Mouse (Mus musculus) heart, embryonic 11.5 days (tissue): ENCODE results near the gene Cemip. TPM values are rescaled to one million over a fixed set of nuclear protein-coding genes. Genes with fewer than 3 reads are reported as not detected.

Source experiments
- ATAC-seq: fragments of 200-750 bp; cut with Nextera tagmentation; replicated peaks from 2 replicates; pipeline ENCODE4 v1.8.0; 2017; ENCODE audit warnings: moderate library complexity; ENCODE audit not compliant: insufficient number of reproducible peaks, low FRiP score, low TSS enrichment
- H3K27ac ChIP-seq: fragments of 300-500 bp; sonication (generic); 2 replicates; pipeline ENCODE4 v1.5.1; 2014; ENCODE audit warnings: mild to moderate bottlenecking, low read depth, low read length
- H3K27me3 ChIP-seq: fragments of 300-500 bp; sonication (generic); 2 replicates; pipeline ENCODE4 v1.6.1; 2014; ENCODE audit warnings: mild to moderate bottlenecking, low read length, mixed read lengths; ENCODE audit not compliant: control insufficient read depth, insufficient read depth
- H3K36me3 ChIP-seq: fragments of 300-500 bp; sonication (generic); 2 replicates; pipeline ENCODE4 v1.6.1; 2014; ENCODE audit warnings: mild to moderate bottlenecking, low read length, moderate library complexity, mixed read lengths; ENCODE audit not compliant: control insufficient read depth, insufficient read depth
- H3K4me1 ChIP-seq: fragments of 300-500 bp; sonication (generic); 2 replicates; pipeline ENCODE4 v1.6.1; 2014; ENCODE audit warnings: low read length; ENCODE audit not compliant: control insufficient read depth, insufficient read depth
- H3K4me2 ChIP-seq: fragments of 300-500 bp; sonication (generic); 2 replicates; pipeline ENCODE4 v1.6.1; 2014; ENCODE audit warnings: mild to moderate bottlenecking, moderate library complexity
- H3K4me3 ChIP-seq: fragments of 300-500 bp; sonication (generic); 2 replicates; pipeline ENCODE4 v1.5.1; 2014; ENCODE audit warnings: low read depth, low read length
- H3K9ac ChIP-seq: fragments of 300-500 bp; sonication (generic); 2 replicates; pipeline ENCODE4 v1.6.1; 2014; ENCODE audit warnings: mild to moderate bottlenecking, low read depth, low read length, moderate library complexity
- H3K9me3 ChIP-seq: fragments of 300-500 bp; sonication (generic); replicated peaks from 2 replicates; pipeline ENCODE4 v1.6.1; 2016; ENCODE audit warnings: low read length; ENCODE audit not compliant: control insufficient read depth
- WGBS: fragments of 180-500 bp; shearing (Covaris S2); extraction: QIAGEN DNeasy Blood & Tissue Kit; methylation state at CpG from one replicate; pipeline ENCODE4 v1.1.7; 2014; ENCODE audit not compliant: insufficient replicate concordance; 5-methylcytosine and 5-hydroxymethylcytosine counted together
- polyA plus RNA-seq: library from polyadenylated mRNA; unstranded; fragments of >200 nt; fragmentation: Nextera tagmentation; extraction: Ambion mirVana; gene quantifications from 2 replicates; pipeline ENCODE4 v1.2.1, GENCODE M21; 2014

Gene Cemip
- polyA plus RNA-seq, 1 experiment from 2014 or later: 0.82 TPM

DNA sequence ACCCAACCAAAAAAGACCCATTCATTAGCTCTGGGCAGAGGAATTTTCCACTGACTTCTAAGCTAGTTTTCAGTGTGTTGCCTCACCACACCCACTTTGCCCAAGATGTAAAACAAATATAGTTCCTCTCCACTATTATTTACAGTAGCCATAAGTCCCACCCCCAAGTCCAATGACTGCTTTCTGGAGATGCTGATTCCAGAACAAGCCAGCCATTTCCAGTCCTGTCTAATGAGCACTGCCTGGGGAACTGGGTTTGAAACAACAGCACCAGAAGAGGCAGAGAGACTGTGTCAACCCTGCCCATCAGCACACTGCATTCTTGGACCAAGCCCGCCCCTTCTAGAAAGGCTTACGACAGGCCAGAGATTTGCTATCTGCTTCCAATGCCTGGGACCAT lies 103.7 kb downstream of the Cemip start:
- Histone ChIP-seq H3K27ac (no peak overlapping the region), H3K9me3 (no peaks in the 10 kb centered on the region), H3K4me1 (peaks cover 4% of the 10 kb centered on the region; the same call in 1 of the 2 replicates), H3K4me3 (no peak overlapping the region), H3K27me3 (no peaks in the 10 kb centered on the region), H3K36me3 (no peaks in the 10 kb centered on the region), H3K9ac (no peak overlapping the region), H3K4me2 (no peak overlapping the region)
- WGBS: 55% methylated on average over 2 of the region's 2 CpGs
- no peak for ATAC-seq

DNA sequence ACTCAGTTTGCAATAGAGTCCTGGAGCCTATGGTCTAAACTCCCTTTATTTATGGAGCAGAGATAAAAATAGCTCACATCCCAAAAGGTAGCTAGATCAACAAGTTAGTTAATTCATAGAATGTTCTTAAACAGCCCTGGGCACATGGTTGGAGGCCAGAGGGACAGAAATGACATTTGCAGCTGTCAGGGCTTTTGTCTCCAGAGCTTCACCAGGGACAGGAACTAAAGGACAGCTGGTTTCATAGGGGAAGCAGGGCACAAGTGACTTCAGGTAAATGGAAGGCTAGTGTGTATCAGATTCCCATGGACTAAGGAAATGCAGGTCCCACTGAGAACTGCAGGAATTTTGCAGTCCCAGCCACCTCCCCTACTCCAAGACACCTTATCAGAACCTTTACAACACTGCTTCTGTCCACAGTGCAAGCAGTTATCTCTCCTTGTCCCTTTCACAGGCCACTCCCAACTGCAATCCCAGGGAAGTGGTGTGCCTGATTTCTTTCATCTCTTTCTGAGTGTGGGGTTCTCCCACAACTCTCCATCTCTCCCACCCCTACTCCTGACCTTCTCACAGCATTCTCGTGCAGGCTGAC lies 107.3 kb downstream of the Cemip start:
- 8% methylated on average over 1 of the region's 1 CpGs for WGBS
- no peak for ATAC-seq
- Histone ChIP-seq H3K36me3 (no peaks in the 10 kb centered on the region), H3K27me3 (no peaks in the 10 kb centered on the region), H3K9me3 (no peaks in the 10 kb centered on the region), H3K9ac (no peak overlapping the region), H3K4me1 (peaks cover 4% of the 10 kb centered on the region; the same call in 1 of the 2 replicates), H3K4me2 (no peak overlapping the region), H3K27ac (no peak overlapping the region), H3K4me3 (no peak overlapping the region)

DNA sequence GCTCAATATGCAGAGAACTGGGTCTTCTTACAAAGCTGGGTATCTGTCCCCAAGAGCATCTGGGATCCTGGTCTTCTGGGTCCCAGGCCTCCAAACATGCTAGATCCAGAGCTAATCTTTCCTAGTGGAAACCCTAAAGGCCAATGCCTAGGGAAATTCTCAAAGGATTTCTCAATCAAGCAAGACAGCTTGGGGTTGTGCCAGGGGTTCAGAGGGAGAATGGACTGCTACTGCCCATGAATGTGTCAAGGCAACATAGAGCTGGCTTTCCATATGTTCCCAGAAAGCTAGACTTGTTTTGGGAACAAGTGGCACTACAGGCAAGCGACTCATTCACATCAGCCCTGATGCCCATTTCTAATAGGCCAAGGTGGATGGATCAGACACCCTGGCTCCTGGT lies 107.9 kb downstream of the Cemip start:
- Histone ChIP-seq H3K4me3 (no peak overlapping the region), H3K9ac (no peak overlapping the region), H3K9me3 (no peaks in the 10 kb centered on the region), H3K27me3 (no peaks in the 10 kb centered on the region), H3K36me3 (no peaks in the 10 kb centered on the region), H3K4me2 (no peak overlapping the region), H3K27ac (no peak overlapping the region), H3K4me1 (peaks cover 4% of the 10 kb centered on the region; the same call in 1 of the 2 replicates)
- 90% methylated on average over 1 of the region's 1 CpGs for WGBS
- ATAC-seq: no peak

DNA sequence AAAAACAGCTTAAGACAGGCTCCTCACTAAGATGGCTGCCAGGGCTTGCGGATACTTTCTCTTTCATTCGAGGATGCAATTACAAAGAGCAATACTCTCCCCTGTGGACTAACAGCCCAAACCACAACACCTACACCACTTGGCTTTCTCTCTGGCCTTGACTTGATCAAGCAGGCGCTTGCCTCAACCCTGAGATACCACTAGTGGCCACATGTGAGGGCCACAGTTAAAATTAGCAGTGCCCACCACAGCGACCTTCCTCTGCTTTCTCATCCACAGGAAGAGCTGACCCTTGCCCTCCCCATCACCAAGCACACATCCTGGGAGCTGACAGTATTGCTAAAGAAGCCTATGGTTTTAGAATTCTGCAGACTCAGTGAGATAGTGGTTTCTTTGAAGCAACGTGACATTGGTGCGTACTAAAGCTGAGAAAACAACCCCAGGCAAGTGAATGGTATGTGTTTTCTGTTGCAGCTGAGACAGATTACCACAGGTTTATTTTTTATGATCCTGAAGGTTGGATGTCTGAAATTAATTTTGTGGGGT lies 109.8 kb downstream of the Cemip start:
- H3K27me3 ChIP-seq: no peaks in the 10 kb centered on the region
- no peak overlapping the region for H3K27ac ChIP-seq
- H3K9me3 ChIP-seq: no peaks in the 10 kb centered on the region
- H3K4me3 ChIP-seq: no peak overlapping the region
- no peak overlapping the region for H3K9ac ChIP-seq
- H3K4me2 ChIP-seq: no peak overlapping the region
- no peak for ATAC-seq
- WGBS: 72% methylated on average over 6 of the region's 6 CpGs
- no peaks in the 10 kb centered on the region for H3K36me3 ChIP-seq
- H3K4me1 ChIP-seq: peaks cover 4% of the 10 kb centered on the region; the same call in 1 of the 2 replicates

DNA sequence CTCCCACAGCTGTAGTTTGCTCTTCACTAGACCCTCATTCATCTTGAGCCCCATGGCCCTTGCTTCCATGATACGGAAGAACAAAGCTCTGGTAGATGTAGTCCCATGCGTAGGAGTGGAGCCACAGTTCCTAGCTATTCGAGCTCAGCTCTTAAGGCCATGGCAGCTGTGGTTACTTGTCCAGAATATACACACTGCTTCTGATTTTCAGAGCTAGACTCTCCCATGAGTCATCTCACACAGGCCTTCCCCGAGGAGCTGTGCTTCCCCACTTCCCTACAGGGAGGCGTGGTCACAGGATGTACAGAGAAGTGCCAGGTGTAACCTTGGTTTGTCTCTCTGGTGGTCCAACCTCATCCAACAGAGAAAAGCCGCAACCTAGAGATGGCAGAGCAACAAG lies 111.0 kb downstream of the Cemip start:
- no peaks in the 10 kb centered on the region for H3K36me3 ChIP-seq
- H3K27ac ChIP-seq: no peak overlapping the region
- WGBS: 82% methylated on average over 6 of the region's 6 CpGs
- H3K4me1 ChIP-seq: peaks cover 4% of the 10 kb centered on the region; the same call in 1 of the 2 replicates
- no peak overlapping the region for H3K4me2 ChIP-seq
- H3K9ac ChIP-seq: no peak overlapping the region
- no peaks in the 10 kb centered on the region for H3K9me3 ChIP-seq
- no peak for ATAC-seq
- no peaks in the 10 kb centered on the region for H3K27me3 ChIP-seq
- no peak overlapping the region for H3K4me3 ChIP-seq

DNA sequence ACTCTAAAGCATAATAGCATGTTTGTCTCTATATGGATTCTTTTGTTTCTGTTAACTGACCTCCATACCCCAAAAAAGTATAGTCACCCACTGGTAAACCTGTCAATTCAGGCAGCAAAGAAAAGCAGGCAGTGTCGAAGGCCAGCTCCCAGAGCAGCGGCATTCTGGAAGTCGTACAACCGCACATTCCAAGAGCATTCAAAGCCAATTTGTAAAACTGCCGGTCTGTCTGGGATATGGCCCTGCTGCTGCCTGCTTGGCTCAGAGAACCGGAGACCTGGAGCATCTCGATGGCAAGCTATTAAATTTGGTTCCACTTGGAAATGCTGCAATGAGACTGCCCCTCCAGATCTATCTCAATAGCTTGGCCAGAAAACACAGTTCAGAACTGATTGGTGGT lies 113.8 kb downstream of the Cemip start:
- Histone ChIP-seq H3K27me3 (no peaks in the 10 kb centered on the region), H3K36me3 (no peaks in the 10 kb centered on the region), H3K9ac (no peak overlapping the region), H3K9me3 (no peaks in the 10 kb centered on the region), H3K27ac (no peak overlapping the region), H3K4me2 (no peak overlapping the region), H3K4me3 (no peak overlapping the region), H3K4me1 (no peaks in the 10 kb centered on the region)
- no peak for ATAC-seq
- WGBS: 68% methylated on average over 7 of the region's 7 CpGs

DNA sequence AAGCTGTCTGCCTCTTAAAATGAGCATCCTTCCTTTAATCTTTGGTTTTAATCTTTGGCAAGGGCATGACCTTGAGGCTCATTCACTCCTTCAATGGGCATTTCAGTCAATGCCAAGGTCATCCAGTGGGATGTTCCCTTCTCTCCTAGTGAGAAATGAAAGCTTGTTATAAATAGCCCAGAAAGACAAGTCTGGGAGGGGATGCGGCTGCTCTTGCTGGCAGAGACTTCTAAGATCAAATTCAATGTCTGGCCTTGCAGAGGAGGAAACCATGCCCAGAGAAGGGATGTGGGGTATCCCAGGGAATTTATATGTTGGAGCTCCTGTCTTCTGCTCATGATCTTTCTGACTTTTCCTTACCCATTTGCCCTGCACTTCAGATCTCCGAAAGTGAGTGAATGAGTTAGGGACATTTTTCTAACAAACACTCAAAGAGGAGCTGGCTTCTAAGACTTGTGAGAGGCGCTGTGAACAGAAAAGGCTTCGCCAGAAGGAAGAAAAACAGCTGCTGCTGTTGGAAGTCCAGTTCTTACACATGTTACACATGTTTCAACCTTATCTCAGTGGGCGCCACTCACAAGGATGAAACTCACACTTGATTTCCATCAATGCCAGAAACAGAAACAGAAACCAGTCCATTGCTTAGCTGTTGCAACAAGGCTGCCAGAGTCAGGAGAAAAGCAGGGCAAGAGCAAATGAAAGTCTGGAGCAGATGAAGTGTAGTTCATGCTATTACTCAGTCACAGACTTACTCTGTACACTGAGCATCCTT lies 120.1 kb downstream of the Cemip start:
- ATAC-seq: no peak
- H3K4me3 ChIP-seq: no peak overlapping the region
- WGBS: 70% methylated on average over 5 of the region's 5 CpGs
- no peaks in the 10 kb centered on the region for H3K27me3 ChIP-seq
- no peaks in the 10 kb centered on the region for H3K36me3 ChIP-seq
- H3K9ac ChIP-seq: no peak overlapping the region
- H3K4me2 ChIP-seq: no peak overlapping the region
- H3K4me1 ChIP-seq: no peaks in the 10 kb centered on the region
- H3K27ac ChIP-seq: no peak overlapping the region
- H3K9me3 ChIP-seq: no peaks in the 10 kb centered on the region

DNA sequence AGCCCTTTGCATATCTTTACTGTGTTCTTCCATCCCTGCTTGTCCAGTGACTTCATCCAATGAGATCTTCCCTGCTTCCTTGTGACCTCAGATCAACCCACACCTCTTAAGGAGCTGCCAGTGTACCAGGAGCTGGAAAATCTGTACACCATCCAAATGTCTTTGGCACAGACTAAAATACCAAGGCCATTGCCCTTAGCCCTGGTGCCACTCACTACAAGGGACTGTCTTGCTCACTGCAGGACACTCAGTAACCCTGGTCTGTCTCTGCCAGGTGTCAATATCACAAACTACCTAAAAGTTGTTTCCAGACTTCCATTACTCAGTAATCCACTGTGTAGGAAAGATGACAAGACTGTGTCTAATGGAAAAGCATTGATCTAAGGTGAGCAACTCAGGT lies 121.1 kb downstream of the Cemip start:
- no peak overlapping the region for H3K9ac ChIP-seq
- ATAC-seq: no peak
- no peak overlapping the region for H3K4me3 ChIP-seq
- no peaks in the 10 kb centered on the region for H3K27me3 ChIP-seq
- no peaks in the 10 kb centered on the region for H3K4me1 ChIP-seq
- no peak overlapping the region for H3K27ac ChIP-seq
- no peaks in the 10 kb centered on the region for H3K36me3 ChIP-seq
- H3K4me2 ChIP-seq: no peak overlapping the region
- H3K9me3 ChIP-seq: no peaks in the 10 kb centered on the region
